Mouse (Mus musculus): Measurements from ENCODE around the gene Ampd2. TPM values are rescaled to one million over a fixed set of nuclear protein-coding genes. Genes with fewer than 3 reads are reported as not detected.

Gene Ampd2
- polyA plus RNA-seq, 1 experiment from 2014 or later = 51.2 TPM

- Histone ChIP-seq H3K4me1 (no peaks in the 10 kb centered on the region), H3K9me3 (no peaks in the 10 kb centered on the region), H3K27ac (no peak overlapping the region), H3K27me3 (replicated peaks) (0 out of 2 replicates have a peak, but pooled peaks cover 3% of the 10 kb centered on the region), H3K36me3 (no peaks in the 10 kb centered on the region), H3K4me2 (replicated peaks) (no peak overlapping the region), H3K9ac (no peak overlapping the region), H3K4me3 (no peak overlapping the region)
- 92% methylated on average over 8 of the region's 8 CpGs for WGBS
- ATAC-seq (ENCODE audit: low FRiP score, low read depth) = no peak
These were observed 23.8 kb downstream of the Ampd2 start for GRCm38 (mm10) chr3:108062648-108063047.

GRCm38 (mm10) chr3:108061420-108061819 is 25.0 kb downstream of the Ampd2 start:
- Histone ChIP-seq H3K36me3 (no peaks in the 10 kb centered on the region), H3K4me2 (replicated peaks) (no peak overlapping the region), H3K27me3 (replicated peaks) (0 out of 2 replicates have a peak, but pooled peaks cover 3% of the 10 kb centered on the region), H3K27ac (no peak overlapping the region), H3K4me1 (no peaks in the 10 kb centered on the region), H3K9me3 (no peaks in the 10 kb centered on the region), H3K9ac (no peak overlapping the region), H3K4me3 (no peak overlapping the region)
- 0 out of 2 replicates have a peak, but pooled peaks have one; percentile 17 for ATAC-seq (ENCODE audit: low FRiP score, low read depth)
- WGBS = 25% methylated on average over 7 of the region's 7 CpGs

GRCm38 (mm10) chr3:108050493-108050892 is 36.0 kb downstream of the Ampd2 start:
- 90% methylated on average over 5 of the region's 5 CpGs for WGBS
- no peak overlapping the region for H3K4me2 ChIP-seq (replicated peaks)
- ATAC-seq (ENCODE audit: low FRiP score, low read depth) = no peak
- no peak overlapping the region for H3K27ac ChIP-seq
- no peak overlapping the region for H3K4me3 ChIP-seq
- no peaks in the 10 kb centered on the region for H3K9me3 ChIP-seq
- no peaks in the 10 kb centered on the region for H3K36me3 ChIP-seq
- no peaks in the 10 kb centered on the region for H3K4me1 ChIP-seq
- no peaks in the 10 kb centered on the region for H3K27me3 ChIP-seq (replicated peaks)
- H3K9ac ChIP-seq = no peak overlapping the region

- peaks cover 15% of the 10 kb centered on the region; the same call in 1 of the 2 replicates for H3K4me1 ChIP-seq
- ATAC-seq (ENCODE audit: low FRiP score, low read depth) = no peak
- no peak overlapping the region for H3K27ac ChIP-seq
- H3K9ac ChIP-seq = no peak overlapping the region
- H3K36me3 ChIP-seq = no peaks in the 10 kb centered on the region
- no peak overlapping the region for H3K4me2 ChIP-seq (replicated peaks)
- H3K9me3 ChIP-seq = no peaks in the 10 kb centered on the region
- no peaks in the 10 kb centered on the region for H3K27me3 ChIP-seq (replicated peaks)
- H3K4me3 ChIP-seq = no peak overlapping the region
- WGBS = 78% methylated on average over 3 of the region's 3 CpGs
These were observed 38.1 kb downstream of the Ampd2 start for GRCm38 (mm10) chr3:108048306-108048705.

GRCm38 (mm10) chr3:108046944-108047655 is 39.4 kb downstream of the Ampd2 start:
- WGBS = 92% methylated on average over 2 of the region's 2 CpGs
- Histone ChIP-seq H3K4me3 (no peak overlapping the region), H3K9ac (no peak overlapping the region), H3K27ac (no peak overlapping the region), H3K9me3 (no peaks in the 10 kb centered on the region), H3K36me3 (no peaks in the 10 kb centered on the region), H3K27me3 (replicated peaks) (no peaks in the 10 kb centered on the region), H3K4me2 (replicated peaks) (no peak overlapping the region), H3K4me1 (peaks cover 15% of the 10 kb centered on the region; the same call in 1 of the 2 replicates)
- no peak for ATAC-seq (ENCODE audit: low FRiP score, low read depth)

GRCm38 (mm10) chr3:108044394-108045140 is 41.9 kb downstream of the Ampd2 start, which contains the start of gene Gstm4:
Gstm4 (minus strand) TSS chr3:108044894.
- Histone ChIP-seq H3K36me3 (no peaks in the 10 kb centered on the region), H3K4me2 (replicated peaks) (peak within 1 kb of the TSS; percentile 87), H3K9me3 (no peaks in the 10 kb centered on the region), H3K27ac (no peak within 1 kb of the TSS), H3K27me3 (replicated peaks) (no peaks in the 10 kb centered on the region), H3K4me1 (peaks cover 15% of the 10 kb centered on the region; the same call in 1 of the 2 replicates), H3K4me3 (peak within 1 kb of the TSS; percentile 51), H3K9ac (peak within 1 kb of the TSS; percentile 65)
- peak; percentile 92 for ATAC-seq (ENCODE audit: low FRiP score, low read depth)
- WGBS = 7% methylated on average over 29 of the region's 29 CpGs

- H3K4me3 ChIP-seq = no peak overlapping the region
- H3K27me3 ChIP-seq (replicated peaks) = no peaks in the 10 kb centered on the region
- no peak overlapping the region for H3K4me2 ChIP-seq (replicated peaks)
- H3K36me3 ChIP-seq = no peaks in the 10 kb centered on the region
- no peak for ATAC-seq (ENCODE audit: low FRiP score, low read depth)
- WGBS = 84% methylated on average over 5 of the region's 5 CpGs
- H3K4me1 ChIP-seq = no peaks in the 10 kb centered on the region
- H3K9me3 ChIP-seq = no peaks in the 10 kb centered on the region
- H3K9ac ChIP-seq = no peak overlapping the region
- H3K27ac ChIP-seq = no peak overlapping the region
These were observed 53.3 kb downstream of the Ampd2 start for GRCm38 (mm10) chr3:108033156-108033555.

- no peak for ATAC-seq (ENCODE audit: low FRiP score, low read depth)
- Histone ChIP-seq H3K9ac (no peak overlapping the region), H3K27ac (no peak overlapping the region), H3K4me3 (no peak overlapping the region), H3K4me2 (replicated peaks) (no peak overlapping the region), H3K27me3 (replicated peaks) (no peaks in the 10 kb centered on the region), H3K9me3 (no peaks in the 10 kb centered on the region), H3K4me1 (no peaks in the 10 kb centered on the region), H3K36me3 (no peaks in the 10 kb centered on the region)
These were observed 54.3 kb downstream of the Ampd2 start for GRCm38 (mm10) chr3:108032113-108032512.

GRCm38 (mm10) chr3:108028641-108029365 is 57.6 kb downstream of the Ampd2 start:
- Histone ChIP-seq H3K27me3 (replicated peaks) (no peaks in the 10 kb centered on the region), H3K4me2 (replicated peaks) (no peak overlapping the region), H3K36me3 (no peaks in the 10 kb centered on the region), H3K4me3 (no peak overlapping the region), H3K9ac (no peak overlapping the region), H3K9me3 (no peaks in the 10 kb centered on the region), H3K27ac (no peak overlapping the region), H3K4me1 (no peaks in the 10 kb centered on the region)
- WGBS = 57% methylated on average over 4 of the region's 4 CpGs
- ATAC-seq (ENCODE audit: low FRiP score, low read depth) = no peak

- Histone ChIP-seq H3K27ac (no peak overlapping the region), H3K9me3 (no peaks in the 10 kb centered on the region), H3K4me3 (no peak overlapping the region), H3K9ac (no peak overlapping the region), H3K4me2 (replicated peaks) (no peak overlapping the region), H3K27me3 (replicated peaks) (no peaks in the 10 kb centered on the region), H3K4me1 (no peaks in the 10 kb centered on the region), H3K36me3 (no peaks in the 10 kb centered on the region)
- ATAC-seq (ENCODE audit: low FRiP score, low read depth) = no peak
- WGBS = 93% methylated on average over 1 of the region's 1 CpGs
These were observed 59.9 kb downstream of the Ampd2 start for GRCm38 (mm10) chr3:108026597-108026996.

- Histone ChIP-seq H3K4me3 (no peak overlapping the region), H3K36me3 (no peaks in the 10 kb centered on the region), H3K4me2 (replicated peaks) (no peak overlapping the region), H3K4me1 (no peaks in the 10 kb centered on the region), H3K9me3 (no peaks in the 10 kb centered on the region), H3K27ac (no peak overlapping the region), H3K27me3 (replicated peaks) (no peaks in the 10 kb centered on the region), H3K9ac (no peak overlapping the region)
- 80% methylated on average over 5 of the region's 5 CpGs for WGBS
- no peak for ATAC-seq (ENCODE audit: low FRiP score, low read depth)
These were observed 60.4 kb downstream of the Ampd2 start for GRCm38 (mm10) chr3:108026049-108026448.

GRCm38 (mm10) chr3:108025318-108025717 is 61.1 kb downstream of the Ampd2 start:
- WGBS = 76% methylated on average over 4 of the region's 4 CpGs
- no peak overlapping the region for H3K9ac ChIP-seq
- no peaks in the 10 kb centered on the region for H3K9me3 ChIP-seq
- H3K4me2 ChIP-seq (replicated peaks) = no peak overlapping the region
- no peaks in the 10 kb centered on the region for H3K27me3 ChIP-seq (replicated peaks)
- H3K4me1 ChIP-seq = no peaks in the 10 kb centered on the region
- H3K27ac ChIP-seq = no peak overlapping the region
- ATAC-seq (ENCODE audit: low FRiP score, low read depth) = no peak
- no peak overlapping the region for H3K4me3 ChIP-seq
- H3K36me3 ChIP-seq = no peaks in the 10 kb centered on the region
